Mouse (Mus musculus) regulatory T cell (primary cell): ENCODE measurements around the gene Cysrt1.

ENCODE experiments used
- in situ Hi-C: fragments of 300-600 bp; cut with MboI, MseI; formaldehyde crosslinking; loops from one replicate; pipeline ENCODE4 v1.15.1; 2025; ENCODE audit warnings: high pct_unique_total_duplicates

Cysrt1 gene

GRCm38 (mm10) chr2:25242101-25242506 is at the start of gene Cysrt1, which contains the start of gene Rnf208:
Gene Cysrt1 (minus strand): TSS chr2:25242452.
Gene Rnf208 (plus strand): TSS chr2:25242255.
- in situ Hi-C loops = no loop called here

- in situ Hi-C loops = no loop called here
Measured at GRCm38 (mm10) chr2:25291184-25292053, 49.2 kb upstream of the Cysrt1 start.

GRCm38 (mm10) chr2:25290816-25291130 is 48.5 kb upstream of the Cysrt1 start:
- in situ Hi-C loops = no loop called here

- in situ Hi-C loops = no loop called here
Measured at GRCm38 (mm10) chr2:25290101-25290815, 48.0 kb upstream of the Cysrt1 start.

- in situ Hi-C loops = no loop called here
Measured at GRCm38 (mm10) chr2:25289651-25290050, 47.4 kb upstream of the Cysrt1 start, which contains the start of gene Lrrc26. Gene Lrrc26 (plus strand): TSS chr2:25289915.

- in situ Hi-C loops = no loop called here
Measured at GRCm38 (mm10) chr2:25288734-25289345, 46.6 kb upstream of the Cysrt1 start.

GRCm38 (mm10) chr2:25287927-25288649 is 45.8 kb upstream of the Cysrt1 start, which contains the start of gene Tmem210:
Gene Tmem210 (plus strand): TSS chr2:25288145.
- in situ Hi-C loops = no loop called here

- in situ Hi-C loops = no loop called here
Measured at GRCm38 (mm10) chr2:25286837-25287636, 44.8 kb upstream of the Cysrt1 start.

- in situ Hi-C loops = no loop called here
Measured at GRCm38 (mm10) chr2:25286314-25286713, 44.1 kb upstream of the Cysrt1 start.

- in situ Hi-C loops = no loop called here
Measured at GRCm38 (mm10) chr2:25285551-25285950, 43.3 kb upstream of the Cysrt1 start.

GRCm38 (mm10) chr2:25278928-25279882 is 37.0 kb upstream of the Cysrt1 start:
- in situ Hi-C loops = no loop called here

- in situ Hi-C loops = no loop called here
Measured at GRCm38 (mm10) chr2:25273010-25273409, 30.8 kb upstream of the Cysrt1 start.

- in situ Hi-C loops = no loop called here
Measured at GRCm38 (mm10) chr2:25272515-25272914, 30.3 kb upstream of the Cysrt1 start.

- in situ Hi-C loops = no loop called here
Measured at GRCm38 (mm10) chr2:25271827-25272511, 29.7 kb upstream of the Cysrt1 start, which contains the start of the genes Ssna1 and Anapc2. Gene Ssna1 (minus strand): TSS chr2:25272438. Gene Anapc2 (plus strand): TSS chr2:25272478.

GRCm38 (mm10) chr2:25267746-25268309 is 25.6 kb upstream of the Cysrt1 start:
- in situ Hi-C loops = no loop called here

GRCm38 (mm10) chr2:25267241-25267640 is 25.0 kb upstream of the Cysrt1 start:
- in situ Hi-C loops = no loop called here

- in situ Hi-C loops = no loop called here
Measured at GRCm38 (mm10) chr2:25266720-25267119, 24.5 kb upstream of the Cysrt1 start.

- in situ Hi-C loops = no loop called here
Measured at GRCm38 (mm10) chr2:25265897-25266656, 23.8 kb upstream of the Cysrt1 start.
